Mouse (Mus musculus) left cerebral cortex, postnatal 4 days (tissue): ENCODE data around the gene Frs3. TPM values are rescaled to one million over a fixed set of nuclear protein-coding genes. Genes with fewer than 3 reads are reported as not detected.
"Not testable (repeated sequence)": the region's sequence is repeated elsewhere in the genome, so short reads cannot be mapped to it uniquely, and the experiment has no call there.

Experiments used
- DNase-seq: peaks from one replicate; pipeline ENCODE4 v3.0.0-alpha.2; 2022
- intact Hi-C: fragments of 180-260 bp; cut with DNase I; formaldehyde crosslinking; loops from one replicate; pipeline ENCODE4 v1.15.1; 2025
- total RNA-seq, 2 experiments: library from RNA; stranded (reverse); gene quantifications; 2 replicates each; pipeline ENCODE4 v1.2.3; 2021

Gene Frs3
- total RNA-seq = 10 to 100 TPM; 32.4 to 35.4 TPM

DNA sequence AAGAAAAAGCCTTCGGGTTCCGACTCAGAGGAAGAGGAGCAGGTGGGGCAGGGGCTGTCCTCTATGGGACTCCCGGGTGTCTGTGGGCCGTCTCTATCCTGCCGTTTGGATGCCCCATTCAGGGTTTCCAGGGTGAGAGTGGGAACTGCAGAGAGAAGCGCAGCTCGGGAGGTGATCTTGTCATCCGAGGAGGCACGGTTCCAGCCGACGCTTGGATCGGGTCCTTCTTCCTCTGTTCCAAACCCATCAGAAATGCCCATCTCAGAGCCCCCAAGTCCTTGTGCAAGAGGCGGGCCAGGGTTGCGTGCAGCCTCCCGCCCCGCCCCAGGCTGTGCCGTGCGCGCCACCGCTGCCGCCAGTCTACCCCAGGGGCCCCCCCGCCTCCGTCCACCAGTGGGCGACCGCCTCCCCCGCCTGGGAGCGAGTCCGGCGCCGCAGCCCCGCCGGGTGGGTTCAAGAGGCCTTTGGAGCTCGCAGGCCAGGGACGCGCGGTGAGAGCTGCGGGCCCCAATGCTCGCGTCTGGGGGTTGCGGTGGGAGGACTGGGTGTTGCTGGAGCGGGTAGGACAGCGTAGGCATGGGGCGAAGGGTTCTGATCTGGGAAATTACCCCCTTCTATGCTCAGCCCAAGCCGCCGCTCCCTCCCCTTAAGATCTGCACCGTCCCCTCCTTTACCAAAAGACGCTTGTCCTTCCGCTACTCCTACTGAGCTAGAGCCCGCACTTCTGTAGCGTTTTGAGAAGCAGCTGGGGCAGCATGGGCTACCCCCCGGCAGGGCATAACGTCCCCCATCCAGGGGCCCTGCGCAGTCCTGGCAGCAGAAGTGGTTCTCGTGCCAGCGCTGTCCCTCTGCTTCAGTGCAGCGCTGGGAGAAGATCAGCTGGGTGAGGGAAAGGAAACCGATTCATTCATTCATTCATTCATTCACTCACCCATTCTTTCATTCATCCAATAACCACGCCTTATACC lies at the start of gene Frs3:
TSS of gene Frs3 (plus strand) at position 423 of the 968 bp plus-strand sequence.
- intact Hi-C loops = no loop called here
- peak; percentile 78 for DNase-seq

DNA sequence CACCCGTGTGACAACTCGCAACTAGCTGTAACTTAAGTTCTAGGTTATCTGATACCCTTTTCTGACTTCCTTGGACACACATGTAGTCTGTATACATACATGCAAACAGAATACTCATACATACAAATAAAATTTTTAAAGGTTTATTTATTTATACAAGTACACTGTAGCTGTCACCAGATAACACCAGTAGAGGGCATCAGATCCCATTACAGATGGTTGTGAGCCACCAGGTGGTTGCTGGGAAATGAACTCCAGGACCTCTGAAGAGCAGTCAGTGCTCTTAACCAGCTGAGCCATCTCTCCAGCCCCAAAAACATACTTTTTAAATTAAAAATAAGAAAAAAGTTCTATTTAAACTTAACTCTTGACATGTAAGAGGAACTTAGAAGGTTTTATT lies 45.8 kb upstream of the Frs3 start:
- intact Hi-C loops = no loop called here
- DNase-seq = no peak

DNA sequence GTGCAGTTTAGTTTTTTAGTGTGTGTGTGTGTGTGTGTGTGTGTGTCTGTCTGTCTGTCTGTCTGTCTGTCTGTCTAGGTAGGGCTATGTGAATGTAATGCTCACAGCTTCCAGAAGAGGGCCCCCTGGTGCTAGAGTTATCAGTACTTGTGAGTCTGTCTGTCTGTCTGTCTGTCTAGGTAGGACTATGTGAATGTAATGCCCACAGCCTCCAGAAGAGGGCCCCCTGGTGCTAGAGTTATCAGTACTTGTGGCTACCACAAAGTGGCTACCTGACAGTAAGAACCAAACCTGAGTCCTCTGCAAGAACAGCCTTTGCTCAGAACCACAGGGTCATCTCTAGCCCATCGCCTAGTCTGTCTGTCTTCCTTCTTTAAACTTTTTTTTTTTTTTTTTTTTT lies 42.1 kb upstream of the Frs3 start:
- intact Hi-C loops = no loop called here
- DNase-seq = peak; percentile 59

GRCm38 (mm10) chr17:47648966-47649365 lies 39.9 kb upstream of the Frs3 start:
- DNase-seq = no peak
- intact Hi-C loops = no loop called here

DNA sequence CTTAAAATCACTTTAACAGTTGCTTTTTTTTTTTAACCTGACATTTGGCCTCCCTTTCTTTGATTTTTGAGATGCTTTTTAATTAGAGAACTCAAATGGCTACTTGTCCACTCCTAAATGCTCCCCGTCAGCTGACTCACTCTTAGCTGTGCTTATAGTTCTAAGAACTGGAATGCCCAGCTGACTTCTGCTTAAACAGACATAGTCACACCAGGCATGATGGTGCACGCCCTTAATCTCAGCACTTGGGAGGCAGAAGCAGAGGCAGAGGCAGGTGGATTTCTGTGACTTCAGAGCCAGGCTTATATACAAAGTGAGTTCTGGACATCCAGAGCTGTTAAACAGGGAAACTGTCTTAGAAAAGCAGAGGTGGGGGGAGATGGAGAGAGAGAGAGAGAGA lies 36.9 kb upstream of the Frs3 start:
- DNase-seq = no peak
- intact Hi-C loops = no loop called here

- DNase-seq, intact Hi-C loops: not testable (repeated sequence)
Observed at GRCm38 (mm10) chr17:47654346-47654745, 34.5 kb upstream of the Frs3 start.

DNA sequence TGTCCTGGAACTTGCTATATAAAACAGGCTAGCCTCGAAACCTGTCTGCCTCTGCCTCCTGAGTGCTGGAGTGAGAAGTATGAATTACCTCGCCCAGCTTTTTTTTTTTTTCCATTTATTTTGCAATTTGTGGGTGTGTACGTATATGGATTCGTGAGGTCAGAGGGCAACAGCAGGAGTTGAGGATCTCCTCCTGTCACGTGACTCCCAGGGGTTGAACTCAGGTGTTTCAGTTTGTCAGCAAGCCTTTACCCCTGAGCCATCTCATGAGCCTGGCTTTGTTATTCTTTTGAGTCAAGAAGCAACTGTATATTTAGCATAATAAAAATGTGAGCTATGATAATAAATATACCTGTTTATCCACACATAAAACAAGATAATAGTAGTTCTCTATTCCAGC lies 33.1 kb upstream of the Frs3 start:
- no peak for DNase-seq
- intact Hi-C loops = no loop called here

- intact Hi-C loops = no loop called here
- no peak for DNase-seq
Observed at GRCm38 (mm10) chr17:47657901-47658300, 30.9 kb upstream of the Frs3 start.

- no peak for DNase-seq
- intact Hi-C loops = no loop called here
Observed at GRCm38 (mm10) chr17:47658741-47659243, 30.0 kb upstream of the Frs3 start.

GRCm38 (mm10) chr17:47663009-47663713 lies 25.7 kb upstream of the Frs3 start:
- intact Hi-C loops = no loop called here
- no peak for DNase-seq

GRCm38 (mm10) chr17:47664474-47664873 lies 24.4 kb upstream of the Frs3 start:
- no peak for DNase-seq
- intact Hi-C loops = no loop called here

DNA sequence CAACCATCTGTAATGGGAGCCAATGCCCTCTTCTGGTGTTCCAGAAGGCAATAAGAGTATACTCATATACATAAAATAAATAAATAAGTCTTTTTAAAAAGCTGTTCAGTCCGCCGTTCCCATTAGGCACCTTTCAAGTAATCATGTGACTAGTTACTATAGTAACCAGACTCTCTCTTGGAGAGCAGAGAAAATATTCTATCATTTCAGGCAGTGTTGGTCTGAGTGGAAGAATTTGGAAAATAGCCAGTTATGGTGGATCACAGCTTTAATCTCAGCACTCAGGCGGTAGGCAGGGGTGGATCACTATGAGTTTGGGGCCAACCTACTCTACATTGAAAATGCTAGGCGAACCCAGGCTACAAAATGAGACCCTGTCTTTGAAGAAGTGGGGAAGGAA lies 19.7 kb upstream of the Frs3 start:
- no peak for DNase-seq
- intact Hi-C loops = no loop called here

GRCm38 (mm10) chr17:47671988-47672310 lies 16.9 kb upstream of the Frs3 start:
- intact Hi-C loops = no loop called here
- DNase-seq = no peak

GRCm38 (mm10) chr17:47672311-47673111 lies 16.3 kb upstream of the Frs3 start:
- peak; percentile 31 for DNase-seq
- intact Hi-C loops = no loop called here

GRCm38 (mm10) chr17:47676581-47676980 lies 12.2 kb upstream of the Frs3 start:
- DNase-seq = peak; percentile 71
- intact Hi-C loops = loop anchor here (5.0 kb wide), 1 partner anchor 64 kb away; the partner anchor contains the start of genes Bysl, Gm20517 and Med20

- intact Hi-C loops = loop anchor here (5.0 kb wide), 1 partner anchor 66 kb away; the partner anchor contains the start of genes Bysl, Gm20517 and Med20
- no peak for DNase-seq
Observed at GRCm38 (mm10) chr17:47678238-47678637, 10.6 kb upstream of the Frs3 start.

- no peak for DNase-seq
- intact Hi-C loops = loop anchor here (5.0 kb wide), 1 partner anchor 66 kb away; the partner anchor contains the start of genes Bysl, Gm20517 and Med20
Observed at GRCm38 (mm10) chr17:47678702-47679101, 10.1 kb upstream of the Frs3 start.

DNA sequence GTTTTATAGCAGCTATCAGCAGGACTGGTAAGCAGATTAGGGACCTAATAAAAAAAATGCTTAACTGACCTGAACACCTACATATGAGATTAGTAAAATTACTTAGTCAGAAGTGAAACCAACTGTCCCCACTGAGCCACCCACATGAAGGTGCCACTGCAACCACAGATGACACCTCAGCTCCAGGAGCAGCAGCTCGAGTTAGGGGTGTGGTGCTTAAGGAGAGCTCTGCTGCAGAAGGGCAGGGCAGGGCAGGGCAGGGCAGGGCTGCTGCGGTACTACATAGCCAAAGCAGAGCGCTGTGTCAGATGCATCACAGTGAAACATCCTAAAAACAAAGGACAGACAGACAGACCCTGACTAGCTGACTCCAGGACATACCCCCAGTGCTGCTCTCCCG lies 6.0 kb upstream of the Frs3 start:
- intact Hi-C loops = no loop called here
- no peak for DNase-seq

- intact Hi-C loops = no loop called here
- peak; percentile 96 for DNase-seq
Observed at GRCm38 (mm10) chr17:47687409-47688343, 1.2 kb upstream of the Frs3 start.

DNA sequence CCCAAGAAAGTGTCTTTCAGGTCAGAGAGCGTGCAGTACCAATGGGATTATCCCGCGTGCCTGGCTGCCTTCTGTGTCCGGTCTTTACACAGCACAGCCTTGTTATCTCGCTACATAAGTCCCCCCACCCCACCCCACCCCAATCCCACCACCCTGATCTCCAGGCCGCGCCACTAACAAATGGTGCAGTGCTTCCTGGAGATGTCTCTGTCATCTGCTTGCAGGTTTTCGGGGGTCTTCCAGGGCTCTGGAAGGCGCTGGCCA lies 554 bp upstream of the Frs3 start, which contains the start of gene Tomm6:
TSS of gene Tomm6 (minus strand) at position 43 of the 264 bp plus-strand sequence.
- intact Hi-C loops = no loop called here
- DNase-seq = no peak
